Mouse (Mus musculus): ENCODE results near the gene Phf1. TPM values are rescaled to one million over a fixed set of nuclear protein-coding genes. Genes with fewer than 3 reads are reported as not detected.

Gene Phf1
- polyA plus RNA-seq, 1 experiment from 2014 or later = 9.8 TPM

DNA sequence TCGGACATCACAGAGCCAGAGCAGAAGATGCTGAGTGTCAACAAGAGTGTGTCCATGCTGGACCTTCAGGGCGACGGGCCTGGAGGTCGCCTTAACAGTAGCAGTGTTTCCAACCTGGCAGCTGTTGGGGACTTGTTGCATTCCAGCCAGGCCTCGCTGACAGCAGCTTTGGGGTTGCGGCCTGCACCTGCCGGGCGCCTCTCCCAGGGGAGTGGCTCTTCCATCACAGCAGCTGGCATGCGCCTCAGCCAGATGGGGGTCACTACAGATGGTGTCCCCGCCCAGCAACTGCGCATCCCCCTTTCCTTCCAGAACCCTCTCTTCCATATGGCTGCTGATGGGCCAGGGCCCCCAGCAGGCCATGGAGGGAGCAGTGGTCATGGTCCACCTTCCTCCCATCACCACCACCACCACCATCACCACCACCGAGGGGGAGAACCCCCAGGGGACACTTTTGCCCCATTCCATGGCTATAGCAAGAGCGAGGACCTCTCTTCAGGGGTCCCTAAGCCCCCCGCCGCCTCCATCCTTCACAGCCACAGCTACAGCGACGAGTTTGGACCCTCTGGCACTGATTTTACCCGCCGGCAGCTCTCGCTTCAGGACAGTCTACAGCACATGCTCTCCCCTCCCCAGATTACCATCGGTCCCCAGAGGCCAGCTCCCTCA lies 28.9 kb downstream of the Phf1 start:
- Histone ChIP-seq H3K36me3 (ENCODE audit: insufficient read depth, low read length) (peaks cover 57% of the 10 kb centered on the region), H3K27me3 (ENCODE audit: insufficient read depth, low read length) (no peaks in the 10 kb centered on the region), H3K9ac (ENCODE audit: low read depth, low read length) (no peak overlapping the region), H3K4me3 (replicated peaks; ENCODE audit: low read depth, low read length) (no peak overlapping the region), H3K27ac (no peak overlapping the region), H3K9me3 (replicated peaks; ENCODE audit: low read length) (no peaks in the 10 kb centered on the region), H3K4me1 (replicated peaks; ENCODE audit: insufficient read depth, low read length) (no peaks in the 10 kb centered on the region), H3K4me2 (ENCODE audit: low read length) (no peak overlapping the region)
- ATAC-seq (replicated peaks; ENCODE audit: low FRiP score, low read depth) = no peak
- TF ChIP-seq CTCF (IDR thresholded peaks at IDR 0.05; ENCODE audit: low read depth) = no peak
- 94% methylated on average over 21 of the region's 21 CpGs for WGBS
- no peak for DNase-seq (ENCODE audit: low spot score)

DNA sequence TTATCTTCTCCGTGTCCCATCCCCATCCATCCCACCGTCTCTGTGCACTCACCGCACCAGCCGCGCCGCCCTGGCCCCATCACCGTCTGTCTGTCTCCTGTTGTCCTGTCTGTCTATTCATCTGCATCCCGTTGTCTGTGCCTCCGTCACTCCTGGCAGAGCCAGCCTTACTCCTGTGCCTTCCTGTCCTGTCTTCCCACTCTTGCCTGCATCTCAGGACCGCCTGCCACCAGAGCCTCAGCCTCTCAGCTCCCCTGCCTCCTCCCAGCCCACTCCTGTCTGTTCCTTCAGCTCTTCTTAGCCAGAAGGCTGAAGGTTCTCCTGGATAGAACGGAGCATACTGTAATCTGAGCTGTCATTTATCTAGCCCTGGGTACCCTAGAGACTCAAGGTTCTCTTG lies 34.1 kb downstream of the Phf1 start:
- Histone ChIP-seq H3K9me3 (replicated peaks; ENCODE audit: low read length) (no peaks in the 10 kb centered on the region), H3K27me3 (ENCODE audit: insufficient read depth, low read length) (no peaks in the 10 kb centered on the region), H3K27ac (no peak overlapping the region), H3K9ac (ENCODE audit: low read depth, low read length) (no peak overlapping the region), H3K4me2 (ENCODE audit: low read length) (no peak overlapping the region), H3K36me3 (ENCODE audit: insufficient read depth, low read length) (peaks cover 18% of the 10 kb centered on the region; the same call in 1 of the 2 replicates), H3K4me1 (replicated peaks; ENCODE audit: insufficient read depth, low read length) (peaks cover 8% of the 10 kb centered on the region; the same call in 1 of the 2 replicates), H3K4me3 (replicated peaks; ENCODE audit: low read depth, low read length) (no peak overlapping the region)
- no peak for TF ChIP-seq CTCF (IDR thresholded peaks at IDR 0.05; ENCODE audit: low read depth)
- ATAC-seq (replicated peaks; ENCODE audit: low FRiP score, low read depth) = no peak
- DNase-seq (ENCODE audit: low spot score) = no peak
- WGBS = 87% methylated on average over 11 of the region's 11 CpGs

DNA sequence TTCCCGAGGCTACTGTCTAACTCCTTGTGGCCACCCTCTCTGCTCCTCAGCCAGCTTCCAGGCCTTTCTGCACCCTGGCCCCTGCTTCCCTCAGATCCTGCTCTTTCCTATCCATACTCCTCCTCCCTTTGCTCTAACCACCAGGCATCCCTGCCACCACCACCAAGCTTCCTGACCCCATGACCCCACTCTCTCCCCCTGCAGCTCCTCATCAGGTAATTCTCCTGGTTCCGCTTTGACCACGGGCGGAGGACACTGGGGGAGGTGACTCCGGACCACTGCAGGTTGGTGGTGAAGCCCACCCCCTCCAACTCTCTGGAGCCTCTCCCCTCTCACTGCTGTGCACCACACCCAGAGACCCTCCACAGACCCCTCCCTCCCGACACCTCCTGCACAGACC lies 34.6 kb downstream of the Phf1 start:
- no peak overlapping the region for H3K9ac ChIP-seq (ENCODE audit: low read depth, low read length)
- DNase-seq (ENCODE audit: low spot score) (no peak), ATAC-seq (replicated peaks; ENCODE audit: low FRiP score, low read depth) (no peak)
- H3K27me3 ChIP-seq (ENCODE audit: insufficient read depth, low read length) = no peaks in the 10 kb centered on the region
- H3K4me3 ChIP-seq (replicated peaks; ENCODE audit: low read depth, low read length) = no peak overlapping the region
- no peak overlapping the region for H3K4me2 ChIP-seq (ENCODE audit: low read length)
- no peak for TF ChIP-seq CTCF (IDR thresholded peaks at IDR 0.05; ENCODE audit: low read depth)
- H3K4me1 ChIP-seq (replicated peaks; ENCODE audit: insufficient read depth, low read length) = peaks cover 9% of the 10 kb centered on the region; the same call in 1 of the 2 replicates
- no peaks in the 10 kb centered on the region for H3K9me3 ChIP-seq (replicated peaks; ENCODE audit: low read length)
- WGBS = 88% methylated on average over 6 of the region's 6 CpGs
- H3K36me3 ChIP-seq (ENCODE audit: insufficient read depth, low read length) = peaks cover 14% of the 10 kb centered on the region; the same call in 1 of the 2 replicates
- no peak overlapping the region for H3K27ac ChIP-seq

DNA sequence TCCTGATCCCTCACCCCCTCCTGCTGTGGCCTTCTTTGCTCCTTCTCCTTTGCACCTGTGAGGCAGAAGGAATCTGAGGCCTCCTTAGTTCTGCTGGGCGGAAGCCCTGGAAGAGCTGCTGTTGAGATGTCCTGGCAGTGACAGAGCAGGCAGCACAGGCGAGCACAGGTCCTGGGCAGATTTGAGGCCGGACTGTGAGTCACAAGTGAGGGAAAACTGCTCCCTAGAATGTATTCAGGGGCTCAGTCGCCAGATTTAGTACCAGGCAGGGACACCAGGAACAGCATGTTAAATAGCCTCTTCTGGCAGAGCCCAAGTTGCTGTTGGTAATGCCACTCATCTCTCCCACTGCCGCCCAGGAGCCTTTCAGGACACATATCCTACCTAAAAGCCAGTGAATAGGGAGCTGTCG lies 35.4 kb downstream of the Phf1 start:
- H3K27ac ChIP-seq = no peak overlapping the region
- no peaks in the 10 kb centered on the region for H3K9me3 ChIP-seq (replicated peaks; ENCODE audit: low read length)
- H3K27me3 ChIP-seq (ENCODE audit: insufficient read depth, low read length) = no peaks in the 10 kb centered on the region
- ATAC-seq (replicated peaks; ENCODE audit: low FRiP score, low read depth) (no peak), DNase-seq (ENCODE audit: low spot score) (no peak)
- WGBS = 85% methylated on average over 6 of the region's 6 CpGs
- no peak overlapping the region for H3K9ac ChIP-seq (ENCODE audit: low read depth, low read length)
- TF ChIP-seq CTCF (IDR thresholded peaks at IDR 0.05; ENCODE audit: low read depth) = no peak
- H3K36me3 ChIP-seq (ENCODE audit: insufficient read depth, low read length) = peaks cover 9% of the 10 kb centered on the region; the same call in 1 of the 2 replicates
- H3K4me2 ChIP-seq (ENCODE audit: low read length) = no peak overlapping the region
- no peak overlapping the region for H3K4me3 ChIP-seq (replicated peaks; ENCODE audit: low read depth, low read length)
- H3K4me1 ChIP-seq (replicated peaks; ENCODE audit: insufficient read depth, low read length) = peaks cover 9% of the 10 kb centered on the region; the same call in 1 of the 2 replicates

DNA sequence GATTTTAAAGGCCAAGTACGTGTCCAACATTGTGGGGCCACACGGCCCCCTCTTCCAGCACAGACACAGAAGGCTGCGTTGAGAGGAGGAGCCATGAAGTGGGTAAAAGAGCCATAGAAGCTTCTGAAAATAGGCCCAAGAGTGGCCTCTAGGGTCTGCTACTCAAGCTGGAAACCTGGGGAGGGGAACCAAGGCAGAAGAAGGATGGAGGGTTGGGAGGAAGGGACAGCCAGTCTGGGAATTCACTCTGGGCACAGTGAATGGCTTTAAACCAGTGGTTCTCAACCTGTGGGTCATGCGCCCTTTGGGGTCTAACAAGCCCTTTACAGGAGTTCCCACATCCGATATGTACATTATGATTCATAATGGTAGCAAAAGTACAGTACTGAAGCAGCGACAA lies 36.4 kb downstream of the Phf1 start:
- Histone ChIP-seq H3K27ac (no peak overlapping the region), H3K4me2 (ENCODE audit: low read length) (no peak overlapping the region), H3K9ac (ENCODE audit: low read depth, low read length) (no peak overlapping the region), H3K4me3 (replicated peaks; ENCODE audit: low read depth, low read length) (no peak overlapping the region), H3K36me3 (ENCODE audit: insufficient read depth, low read length) (peaks cover 9% of the 10 kb centered on the region; the same call in 1 of the 2 replicates), H3K27me3 (ENCODE audit: insufficient read depth, low read length) (no peaks in the 10 kb centered on the region), H3K9me3 (replicated peaks; ENCODE audit: low read length) (no peaks in the 10 kb centered on the region), H3K4me1 (replicated peaks; ENCODE audit: insufficient read depth, low read length) (peaks cover 17% of the 10 kb centered on the region)
- DNase-seq (ENCODE audit: low spot score) = no peak
- ATAC-seq (replicated peaks; ENCODE audit: low FRiP score, low read depth) = no peak
- no peak for TF ChIP-seq CTCF (IDR thresholded peaks at IDR 0.05; ENCODE audit: low read depth)
- WGBS = 85% methylated on average over 6 of the region's 6 CpGs

DNA sequence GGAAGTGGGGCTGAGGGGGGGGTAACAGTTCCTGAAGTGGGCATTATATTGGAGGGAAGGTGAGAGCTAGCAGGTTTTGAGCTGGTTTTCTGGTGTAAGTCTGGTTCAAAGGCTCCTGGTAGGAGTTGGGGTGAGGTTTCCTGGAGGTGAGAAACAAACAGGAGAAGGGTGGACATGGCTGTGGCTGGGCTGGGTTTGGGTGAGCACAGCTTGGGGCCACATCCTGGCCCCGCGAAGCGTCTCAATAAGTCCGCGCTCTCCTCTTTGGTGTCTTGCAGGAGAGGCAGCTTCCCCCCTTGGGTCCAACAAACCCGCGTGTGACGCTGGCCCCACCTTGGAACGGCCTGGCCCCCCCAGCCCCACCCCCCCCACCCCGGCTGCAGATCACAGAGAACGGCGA lies 37.4 kb downstream of the Phf1 start:
- 86% methylated on average over 12 of the region's 12 CpGs for WGBS
- H3K9me3 ChIP-seq (replicated peaks; ENCODE audit: low read length) = no peaks in the 10 kb centered on the region
- H3K4me3 ChIP-seq (replicated peaks; ENCODE audit: low read depth, low read length) = no peak overlapping the region
- ATAC-seq (replicated peaks; ENCODE audit: low FRiP score, low read depth) = no peak
- H3K27me3 ChIP-seq (ENCODE audit: insufficient read depth, low read length) = no peaks in the 10 kb centered on the region
- H3K9ac ChIP-seq (ENCODE audit: low read depth, low read length) = no peak overlapping the region
- H3K4me1 ChIP-seq (replicated peaks; ENCODE audit: insufficient read depth, low read length) = peaks cover 17% of the 10 kb centered on the region
- no peak for TF ChIP-seq CTCF (IDR thresholded peaks at IDR 0.05; ENCODE audit: low read depth)
- H3K4me2 ChIP-seq (ENCODE audit: low read length) = no peak overlapping the region
- H3K36me3 ChIP-seq (ENCODE audit: insufficient read depth, low read length) = 0 out of 2 replicates have a peak, but pooled peaks cover 4% of the 10 kb centered on the region
- DNase-seq (ENCODE audit: low spot score) = no peak
- no peak overlapping the region for H3K27ac ChIP-seq

Data from kidney, postnatal 0 days (tissue).